Mouse (Mus musculus) granulocyte monocyte progenitor cell, adult 5-6 weeks (primary cell): ENCODE results near the gene Ddah2. TPM values are rescaled to one million over a fixed set of nuclear protein-coding genes. Genes with fewer than 3 reads are reported as not detected.

Source experiments
- ATAC-seq: replicated peaks from 2 replicates; pipeline ENCODE4 v1.8.0; 2016; ENCODE audit warnings: mild to moderate bottlenecking, moderate TSS enrichment, inconsistent platforms; ENCODE audit not compliant: poor library complexity, severe bottlenecking
- total RNA-seq, 2 experiments: library from RNA; stranded (forward) in 1 of 2; stranded (reverse) in 1 of 2; fragments of 200-712, 200-1000 nt in 1 of 2; fragments of >200 nt in 1 of 2; fragmentation: Nextera tagmentation in 1 of 2; gene quantifications; 2 replicates each; pipeline ENCODE4 v1.2.3; 2014 to 2017

Gene Ddah2
- total RNA-seq, 2 experiments from 2014 or later, result 0.57 to 3.4 TPM

GRCm38 (mm10) chr17:35048932-35049440 is 9.8 kb upstream of the Ddah2 start:
- ATAC-seq, result no peak

GRCm38 (mm10) chr17:35049561-35050016 is 9.2 kb upstream of the Ddah2 start, which contains the start of gene Clic1:
Gene Clic1 (plus strand): TSS chr17:35049966.
- ATAC-seq, result peak; percentile 15; the same call in 1 of the 2 replicates

- peak; percentile 18 for ATAC-seq
Observed at GRCm38 (mm10) chr17:35050126-35050750, 8.6 kb upstream of the Ddah2 start.

GRCm38 (mm10) chr17:35051156-35052086 is 7.4 kb upstream of the Ddah2 start:
- peak; percentile 66 for ATAC-seq

- ATAC-seq, result no peak
Observed at GRCm38 (mm10) chr17:35052271-35052798, 6.5 kb upstream of the Ddah2 start.

- no peak for ATAC-seq
Observed at GRCm38 (mm10) chr17:35055691-35056495, 2.9 kb upstream of the Ddah2 start.

- ATAC-seq, result no peak
Observed at GRCm38 (mm10) chr17:35057090-35057489, 1.7 kb upstream of the Ddah2 start.

GRCm38 (mm10) chr17:35058316-35058715 is 519 bp upstream of the Ddah2 start:
- no peak for ATAC-seq

- ATAC-seq, result no peak
Observed at GRCm38 (mm10) chr17:35060071-35060470, 1.2 kb downstream of the Ddah2 start.

GRCm38 (mm10) chr17:35060737-35061297 is 2.0 kb downstream of the Ddah2 start:
- ATAC-seq, result no peak

- no peak for ATAC-seq
Observed at GRCm38 (mm10) chr17:35061299-35061698, 2.5 kb downstream of the Ddah2 start.

- no peak for ATAC-seq
Observed at GRCm38 (mm10) chr17:35063466-35063865, 4.6 kb downstream of the Ddah2 start.

- no peak for ATAC-seq
Observed at GRCm38 (mm10) chr17:35064378-35064877, 5.6 kb downstream of the Ddah2 start.

- peak; percentile 36 for ATAC-seq
Observed at GRCm38 (mm10) chr17:35064951-35065947, 6.4 kb downstream of the Ddah2 start, which contains the start of gene Ly6g6c. Gene Ly6g6c (plus strand): TSS chr17:35065388.

- ATAC-seq, result no peak
Observed at GRCm38 (mm10) chr17:35066084-35066483, 7.2 kb downstream of the Ddah2 start, which contains the start of gene Mpig6b. Gene Mpig6b (minus strand): TSS chr17:35066184.

GRCm38 (mm10) chr17:35068213-35068914 is 9.5 kb downstream of the Ddah2 start:
- ATAC-seq, result no peak

GRCm38 (mm10) chr17:35070556-35071229 is 11.9 kb downstream of the Ddah2 start:
- ATAC-seq, result no peak
